Mouse (Mus musculus) liver, embryonic 14.5 days (tissue): ENCODE results near the gene Sphkap. TPM values are rescaled to one million over a fixed set of nuclear protein-coding genes. Genes with fewer than 3 reads are reported as not detected.

Experiments
- ATAC-seq: fragments of 200-750 bp; cut with Nextera tagmentation; 2 replicates; pipeline ENCODE4 v1.8.0; 2017; ENCODE audit warnings: moderate number of reproducible peaks, mild to moderate bottlenecking, moderate library complexity; ENCODE audit not compliant: insufficient read depth
- DNase-seq, 3 experiments: peaks; one replicate each; pipeline ENCODE4 v3.0.0-alpha.2; 2012 to 2013; ENCODE audit warnings: low read depth in 3 of 3, low spot score in 3 of 3
- H3K27ac ChIP-seq: fragments of 300-500 bp; sonication (generic); 2 replicates; pipeline ENCODE4 v1.5.1; 2014; ENCODE audit warnings: moderate library complexity, mild to moderate bottlenecking, control low read depth, inconsistent platforms
- H3K27me3 ChIP-seq: fragments of 300-500 bp; sonication (generic); 2 replicates; pipeline ENCODE4 v1.6.1; 2014; ENCODE audit warnings: mild to moderate bottlenecking, low read length, moderate library complexity; ENCODE audit not compliant: control insufficient read depth, insufficient read depth
- H3K36me3 ChIP-seq: fragments of 300-500 bp; sonication (generic); replicated peaks from 2 replicates; pipeline ENCODE4 v1.6.1; 2014; ENCODE audit warnings: low read depth; ENCODE audit not compliant: control insufficient read depth, insufficient read depth
- H3K4me1 ChIP-seq, 2 experiments: fragments of 200-500 bp in 1 of 2; fragments of 300-500 bp in 1 of 2; sonication (generic) in 1 of 2; replicated peaks; 2 replicates each; pipeline ENCODE4 v1.6.1; 2012 to 2014; ENCODE audit warnings: antibody characterized with exemption in 1 of 2, inconsistent platforms in 1 of 2, low read length in 1 of 2; ENCODE audit not compliant: control insufficient read depth in 2 of 2, insufficient read depth in 2 of 2
- H3K4me2 ChIP-seq: fragments of 300-500 bp; sonication (generic); 2 replicates; pipeline ENCODE4 v1.6.1; 2014; ENCODE audit warnings: low read depth, mild to moderate bottlenecking, control low read depth, moderate library complexity
- H3K4me3 ChIP-seq, 2 experiments: fragments of 200-500 bp in 1 of 2; fragments of 300-500 bp in 1 of 2; sonication (generic) in 1 of 2; 2 replicates each; pipeline ENCODE4 v1.5.1; 2012 to 2014; ENCODE audit warnings: low read depth in 2 of 2, low read length in 2 of 2, mild to moderate bottlenecking in 2 of 2, control low read depth in 1 of 2, inconsistent platforms in 1 of 2, moderate library complexity in 1 of 2; ENCODE audit not compliant: insufficient read depth in 1 of 2
- H3K9ac ChIP-seq: fragments of 300-500 bp; sonication (generic); replicated peaks from 2 replicates; pipeline ENCODE4 v1.6.1; 2014; ENCODE audit warnings: mild to moderate bottlenecking, control low read depth, moderate library complexity
- H3K9me3 ChIP-seq: fragments of 300-500 bp; sonication (generic); 2 replicates; pipeline ENCODE4 v1.6.1; 2016; ENCODE audit warnings: low read length, mixed read lengths; ENCODE audit not compliant: control insufficient read depth
- CTCF ChIP-seq: IDR thresholded peaks from 2 replicates; pipeline ENCODE4 v1.5.1; 2016; ENCODE audit warnings: antibody characterized with exemption, low read depth, control low read depth
- EP300 ChIP-seq: IDR thresholded peaks from 2 replicates; pipeline ENCODE4 v1.6.1; 2016; ENCODE audit warnings: antibody characterized with exemption, low read depth
- WGBS: fragments of 180-500 bp; shearing (Covaris S2); extraction: QIAGEN DNeasy Blood & Tissue Kit; methylation state at CpG from one replicate; pipeline ENCODE4 v1.1.7; 2014; ENCODE audit not compliant: insufficient replicate concordance; 5-methylcytosine and 5-hydroxymethylcytosine counted together
- polyA plus RNA-seq, 2 experiments: library from polyadenylated mRNA; depleted of rRNA in 1 of 2; stranded (reverse) in 1 of 2; unstranded in 1 of 2; fragments of >200 nt; fragmentation: Nextera tagmentation in 1 of 2; extraction: Ambion mirVana in 1 of 2; gene quantifications; 2 replicates each; pipeline versions ENCODE4 v1.2.1 to v1.2.3; 2012 to 2014

Gene Sphkap
- polyA plus RNA-seq (2012; rRNA removed) (0.01 and 0.02 TPM in 2 replicates), polyA plus RNA-seq (2014; fragmentation: Nextera tagmentation; extraction: Ambion mirVana) (0.03 and 0.06 TPM in 2 replicates)

- DNase-seq = no peak
- H3K9ac ChIP-seq = no peak within 1 kb of the TSS
- ATAC-seq = no peak
- no peaks in the 10 kb centered on the region for H3K9me3 ChIP-seq
- no peak within 1 kb of the TSS; a peak in 1 of 4 replicates for H3K4me3 ChIP-seq
- 3% methylated on average over 16 of the region's 16 CpGs for WGBS
- H3K4me1 ChIP-seq = no peaks in the 10 kb centered on the region
- H3K27ac ChIP-seq = no peak within 1 kb of the TSS
- no peaks in the 10 kb centered on the region for H3K27me3 ChIP-seq
- H3K4me2 ChIP-seq = peak within 1 kb of the TSS; percentile 18; the same call in 1 of the 2 replicates
- H3K36me3 ChIP-seq = no peaks in the 10 kb centered on the region
- TF ChIP-seq CTCF = no peak
- TF ChIP-seq EP300 = no peak
These were observed at the start of gene Sphkap for GRCm38 (mm10) chr1:83408021-83408464. Gene Sphkap (minus strand): TSS chr1:83408200.

GRCm38 (mm10) chr1:83451291-83451690 is 43.3 kb upstream of the Sphkap start:
- WGBS = 65% methylated on average over 5 of the region's 5 CpGs
- no peak for ATAC-seq
- TF ChIP-seq EP300 (no peak), CTCF (no peak)
- no peak overlapping the region for H3K27ac ChIP-seq
- no peaks in the 10 kb centered on the region for H3K36me3 ChIP-seq
- no peak for DNase-seq
- H3K4me1 ChIP-seq = no peaks in the 10 kb centered on the region
- H3K9ac ChIP-seq = no peak overlapping the region
- no peak overlapping the region for H3K4me3 ChIP-seq
- no peaks in the 10 kb centered on the region for H3K27me3 ChIP-seq
- no peak overlapping the region for H3K4me2 ChIP-seq
- no peaks in the 10 kb centered on the region for H3K9me3 ChIP-seq

GRCm38 (mm10) chr1:83440422-83440821 is 32.4 kb upstream of the Sphkap start:
- H3K36me3 ChIP-seq = no peaks in the 10 kb centered on the region
- no peaks in the 10 kb centered on the region for H3K4me1 ChIP-seq
- no peaks in the 10 kb centered on the region for H3K27me3 ChIP-seq
- DNase-seq (no peak), ATAC-seq (no peak)
- H3K4me2 ChIP-seq = no peak overlapping the region
- 72% methylated on average over 2 of the region's 2 CpGs for WGBS
- H3K9me3 ChIP-seq = no peaks in the 10 kb centered on the region
- H3K27ac ChIP-seq = no peak overlapping the region
- no peak overlapping the region for H3K4me3 ChIP-seq
- no peak overlapping the region for H3K9ac ChIP-seq
- TF ChIP-seq EP300 (no peak), CTCF (no peak)

- Histone ChIP-seq H3K9ac (no peak overlapping the region), H3K4me3 (no peak overlapping the region), H3K9me3 (no peaks in the 10 kb centered on the region), H3K27ac (no peak overlapping the region), H3K4me1 (no peaks in the 10 kb centered on the region), H3K4me2 (no peak overlapping the region), H3K27me3 (no peaks in the 10 kb centered on the region), H3K36me3 (no peaks in the 10 kb centered on the region)
- no peak for TF ChIP-seq EP300
- no peak for TF ChIP-seq CTCF
- 69% methylated on average over 3 of the region's 3 CpGs for WGBS
- DNase-seq (no peak), ATAC-seq (no peak)
These were observed 25.9 kb upstream of the Sphkap start for GRCm38 (mm10) chr1:83433932-83434331.

GRCm38 (mm10) chr1:83429866-83430265 is 21.9 kb upstream of the Sphkap start:
- Histone ChIP-seq H3K4me3 (no peak overlapping the region), H3K27ac (no peak overlapping the region), H3K9ac (no peak overlapping the region), H3K36me3 (no peaks in the 10 kb centered on the region), H3K27me3 (no peaks in the 10 kb centered on the region), H3K9me3 (no peaks in the 10 kb centered on the region), H3K4me2 (no peak overlapping the region), H3K4me1 (no peaks in the 10 kb centered on the region)
- DNase-seq (no peak), ATAC-seq (no peak)
- TF ChIP-seq CTCF (no peak), EP300 (no peak)
